Mouse (Mus musculus) myocyte (in vitro differentiated cells): ENCODE data around the gene BC051142. TPM values are rescaled to one million over a fixed set of nuclear protein-coding genes. Genes with fewer than 3 reads are reported as not detected.

Source experiments
- H3K27me3 ChIP-seq: one replicate; pipeline ENCODE4 v1.6.1; 2011; ENCODE audit not compliant: control insufficient read depth, insufficient read depth, insufficient read length
- H3K36me3 ChIP-seq: one replicate; pipeline ENCODE4 v1.6.1; 2011; ENCODE audit not compliant: control insufficient read depth, insufficient read depth
- H3K4me2 ChIP-seq: one replicate; pipeline ENCODE4 v1.6.1; 2011; ENCODE audit warnings: low read depth, control low read depth
- H3K4me3 ChIP-seq: one replicate; pipeline ENCODE4 v1.5.1; 2011; ENCODE audit warnings: mild to moderate bottlenecking, control low read depth, moderate library complexity
- H3K79me2 ChIP-seq: one replicate; pipeline ENCODE4 v1.6.1; 2011; ENCODE audit not compliant: control insufficient read depth, insufficient read depth
- H3ac ChIP-seq: one replicate; pipeline ENCODE4 v1.6.1; 2011; ENCODE audit not compliant: control insufficient read depth, insufficient read length
- CEBPB ChIP-seq: IDR thresholded peaks from 2 replicates; pipeline ENCODE4 v1.6.1; 2011; ENCODE audit warnings: mild to moderate bottlenecking, moderate library complexity; ENCODE audit not compliant: poor library complexity, insufficient read depth, severe bottlenecking
- E2F4 ChIP-seq: IDR thresholded peaks from one replicate; pipeline ENCODE4 v1.6.1; 2011; ENCODE audit warnings: mild to moderate bottlenecking, control low read depth, moderate library complexity; ENCODE audit not compliant: insufficient read depth
- MAX ChIP-seq: IDR thresholded peaks from one replicate; pipeline ENCODE4 v1.6.1; 2011; ENCODE audit warnings: low read depth, mild to moderate bottlenecking, control low read depth
- MYOD1 ChIP-seq, 3 experiments: IDR thresholded peaks; one replicate each; pipeline ENCODE4 v1.6.1; 2011; ENCODE audit warnings: control low read depth in 2 of 3, low read depth in 2 of 3, mild to moderate bottlenecking in 2 of 3, moderate library complexity in 1 of 3; ENCODE audit not compliant: insufficient read length in 2 of 3, control insufficient read depth in 1 of 3
- MYOG ChIP-seq, 3 experiments: IDR thresholded peaks; one replicate each; pipeline ENCODE4 v1.6.1; 2011; ENCODE audit warnings: control low read depth in 2 of 3, low read depth in 2 of 3, mild to moderate bottlenecking in 2 of 3; ENCODE audit not compliant: insufficient read length in 2 of 3, control insufficient read depth in 1 of 3, insufficient read depth in 1 of 3
- POLR2A ChIP-seq: IDR thresholded peaks from one replicate; pipeline ENCODE4 v1.6.1; 2011; ENCODE audit warnings: low read depth, mild to moderate bottlenecking, control low read depth, moderate library complexity; ENCODE audit not compliant: insufficient read length
- POLR2AphosphoS2 ChIP-seq: IDR thresholded peaks from one replicate; pipeline ENCODE4 v1.6.1; 2011; ENCODE audit warnings: low read depth, control low read depth; ENCODE audit not compliant: insufficient read length
- REST ChIP-seq: IDR thresholded peaks from one replicate; pipeline ENCODE4 v1.6.1; 2011; ENCODE audit warnings: mild to moderate bottlenecking, control low read depth, moderate library complexity; ENCODE audit not compliant: insufficient read depth, insufficient read length
- SRF ChIP-seq: IDR thresholded peaks from one replicate; pipeline ENCODE4 v1.6.1; 2011; ENCODE audit warnings: low read depth; ENCODE audit not compliant: control insufficient read depth, insufficient read length
- TCF12 ChIP-seq: IDR thresholded peaks from one replicate; pipeline ENCODE4 v1.6.1; 2011; ENCODE audit warnings: mild to moderate bottlenecking, control low read depth; ENCODE audit not compliant: poor library complexity, insufficient read depth, severe bottlenecking
- TCF3 ChIP-seq: IDR thresholded peaks from one replicate; pipeline ENCODE4 v1.6.1; 2011; ENCODE audit warnings: low read depth, control low read depth; ENCODE audit not compliant: insufficient read length
- USF1 ChIP-seq: IDR thresholded peaks from one replicate; pipeline ENCODE4 v1.6.1; 2011; ENCODE audit warnings: low read depth, mild to moderate bottlenecking, control low read depth, moderate library complexity
- polyA plus RNA-seq: library from polyadenylated mRNA; unstranded; fragments of >200 nt; fragmentation: generic; extraction: Trizol; gene quantifications from one replicate; pipeline ENCODE4 v1.2.1, GENCODE M21; 2012; ENCODE audit warnings: missing spikeins

Gene BC051142
- not detected for polyA plus RNA-seq

DNA sequence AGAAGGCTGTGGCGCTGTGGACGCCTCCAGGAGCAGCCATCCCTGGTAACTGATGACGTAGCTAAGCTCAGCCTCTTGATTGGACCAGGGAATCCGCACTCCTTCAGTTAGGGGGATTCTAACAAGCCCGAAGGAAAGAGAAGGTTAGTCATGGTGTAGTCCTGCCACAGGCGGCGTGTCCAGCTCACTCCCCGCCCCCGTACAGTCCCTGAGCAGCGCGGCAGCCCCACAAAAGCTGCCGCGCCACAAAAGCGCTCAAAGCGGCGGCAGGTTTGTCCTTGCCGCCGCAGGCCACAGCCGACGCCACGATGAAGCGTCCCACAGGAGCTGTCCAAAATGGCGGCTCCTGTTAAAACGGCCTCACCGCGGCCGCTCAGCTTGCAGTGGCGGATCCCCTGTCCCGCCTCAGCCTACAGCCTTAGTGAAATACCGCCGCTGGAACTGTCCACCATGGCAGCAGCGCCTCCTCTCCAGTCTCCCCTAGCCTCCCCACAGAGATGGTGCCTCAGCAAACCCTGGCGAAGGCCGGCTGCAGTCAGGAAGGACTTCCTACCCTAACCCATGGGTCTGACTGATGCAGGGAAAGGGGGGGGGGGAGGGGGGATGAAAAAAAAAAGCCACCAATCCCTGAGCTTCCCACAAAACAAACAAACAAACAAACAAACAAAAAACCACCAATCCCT, at the start of gene BC051142:
TSS of gene BC051142 (plus strand) at position 110 of the 683 bp plus-strand sequence.
- TF ChIP-seq TCF12 (no peak), CEBPB (no peak), MYOD1 (IDR thresholded peaks at IDR 0.05; ENCODE audit: control insufficient read depth in 1 of 3, insufficient read length in 2 of 3, low read depth in 2 of 3) (no peak), MYOG (IDR thresholded peaks at IDR 0.05; ENCODE audit: control insufficient read depth in 1 of 3, insufficient read depth in 1 of 3, insufficient read length in 2 of 3, low read depth in 2 of 3) (no peak), REST (no peak), POLR2AphosphoS2 (no peak), USF1 (no peak)
- Histone ChIP-seq H3K4me3 (no peak within 1 kb of the TSS), H3ac (no peak within 1 kb of the TSS), H3K4me2 (no peak within 1 kb of the TSS), H3K79me2 (no peaks in the 10 kb centered on the region), H3K36me3 (no peaks in the 10 kb centered on the region), H3K27me3 (peaks cover 6% of the 10 kb centered on the region)

DNA sequence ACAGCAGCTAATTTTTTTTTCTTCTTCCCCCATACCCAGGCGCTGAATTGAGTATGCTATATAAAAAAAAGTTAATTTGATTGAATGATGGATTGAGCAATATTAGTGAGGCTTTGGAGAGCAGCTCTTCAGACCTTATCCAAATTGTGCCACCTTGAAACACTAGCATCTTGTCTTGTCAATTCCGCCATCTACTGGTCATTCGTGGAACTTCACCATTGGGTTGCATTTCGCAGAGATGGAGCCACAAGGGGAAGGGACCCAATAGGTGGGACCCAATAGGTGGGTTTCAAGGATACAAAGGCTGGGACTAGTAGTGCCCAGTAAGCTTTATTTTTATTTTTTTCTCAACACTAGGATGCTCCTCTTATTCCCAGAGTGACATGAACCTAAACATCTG, 49.2 kb upstream of the BC051142 start:
- TF ChIP-seq TCF12 (no peak), CEBPB (no peak), E2F4 (no peak), POLR2AphosphoS2 (no peak)
- Histone ChIP-seq H3K4me2 (no peak overlapping the region), H3K27me3 (peaks cover 6% of the 10 kb centered on the region), H3K36me3 (no peaks in the 10 kb centered on the region), H3K79me2 (no peaks in the 10 kb centered on the region), H3K4me3 (no peak overlapping the region), H3ac (no peak overlapping the region)

DNA sequence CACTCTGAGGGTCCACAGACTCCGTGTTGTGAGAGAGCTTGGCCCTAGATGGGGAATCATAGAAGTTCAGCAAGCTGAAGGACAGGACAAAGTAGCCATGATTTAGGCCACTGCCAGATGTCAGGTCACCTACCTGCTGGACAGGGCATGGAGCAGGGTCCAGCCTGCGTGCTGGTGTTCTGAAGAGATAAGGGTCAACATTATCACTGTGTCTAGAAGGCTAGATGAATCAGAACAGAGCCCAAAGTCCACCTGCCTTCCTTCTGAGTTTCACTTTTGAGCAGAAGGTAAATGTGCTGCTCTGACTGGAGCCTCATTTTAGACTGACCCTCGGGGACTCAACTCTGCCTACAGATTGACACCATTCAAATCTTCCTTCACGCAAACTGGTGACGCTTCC, 44.1 kb upstream of the BC051142 start, which contains the start of gene Btnl2:
TSS of gene Btnl2 (plus strand) at position 284 of the 400 bp plus-strand sequence.
- no peak within 1 kb of the TSS for H3ac ChIP-seq
- H3K4me2 ChIP-seq = no peak within 1 kb of the TSS
- H3K4me3 ChIP-seq = no peak within 1 kb of the TSS
- no peaks in the 10 kb centered on the region for H3K79me2 ChIP-seq
- TF ChIP-seq MAX = no peak
- TF ChIP-seq MYOD1 (IDR thresholded peaks at IDR 0.05; ENCODE audit: control insufficient read depth in 1 of 3, insufficient read length in 2 of 3, low read depth in 2 of 3) = no peak
- no peak for TF ChIP-seq USF1
- TF ChIP-seq E2F4 = no peak
- no peak for TF ChIP-seq REST
- no peak for TF ChIP-seq TCF12
- TF ChIP-seq SRF = no peak
- TF ChIP-seq MYOG (IDR thresholded peaks at IDR 0.05; ENCODE audit: control insufficient read depth in 1 of 3, insufficient read depth in 1 of 3, insufficient read length in 2 of 3, low read depth in 2 of 3) = no peak
- TF ChIP-seq POLR2A = no peak
- TF ChIP-seq CEBPB = no peak
- no peak for TF ChIP-seq TCF3
- no peak for TF ChIP-seq POLR2AphosphoS2
- peaks cover 8% of the 10 kb centered on the region for H3K27me3 ChIP-seq
- no peaks in the 10 kb centered on the region for H3K36me3 ChIP-seq

DNA sequence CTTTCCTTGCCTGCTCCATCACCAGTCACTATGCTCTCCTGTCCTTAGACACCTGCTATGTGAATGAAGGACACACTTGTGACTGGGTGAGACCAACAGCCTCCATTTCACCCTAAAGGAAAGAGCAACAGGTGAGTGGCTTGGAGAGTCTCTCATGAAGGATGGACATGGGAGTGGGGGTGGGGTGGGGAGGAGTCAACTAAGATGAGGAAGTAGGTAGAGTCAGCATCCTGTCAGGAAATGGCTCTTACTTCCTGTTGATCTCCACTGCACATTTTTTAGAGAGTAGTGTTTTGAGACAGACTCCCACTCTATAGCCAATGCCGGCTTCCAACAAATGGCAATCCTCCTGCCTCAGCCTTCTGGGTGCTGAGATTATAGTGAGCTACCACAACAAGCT, 43.7 kb upstream of the BC051142 start:
- no peak for TF ChIP-seq SRF
- TF ChIP-seq REST = no peak
- TF ChIP-seq MAX = no peak
- no peak for TF ChIP-seq MYOD1 (IDR thresholded peaks at IDR 0.05; ENCODE audit: control insufficient read depth in 1 of 3, insufficient read length in 2 of 3, low read depth in 2 of 3)
- TF ChIP-seq POLR2AphosphoS2 = no peak
- no peak for TF ChIP-seq MYOG (IDR thresholded peaks at IDR 0.05; ENCODE audit: control insufficient read depth in 1 of 3, insufficient read depth in 1 of 3, insufficient read length in 2 of 3, low read depth in 2 of 3)
- no peak for TF ChIP-seq TCF3
- no peak for TF ChIP-seq USF1
- TF ChIP-seq POLR2A = no peak
- TF ChIP-seq E2F4 = no peak
- TF ChIP-seq CEBPB = no peak
- no peak for TF ChIP-seq TCF12
- no peak overlapping the region for H3K4me2 ChIP-seq
- no peaks in the 10 kb centered on the region for H3K79me2 ChIP-seq
- H3K27me3 ChIP-seq = peaks cover 8% of the 10 kb centered on the region
- no peak overlapping the region for H3K4me3 ChIP-seq
- H3K36me3 ChIP-seq = no peaks in the 10 kb centered on the region
- H3ac ChIP-seq = no peak overlapping the region

DNA sequence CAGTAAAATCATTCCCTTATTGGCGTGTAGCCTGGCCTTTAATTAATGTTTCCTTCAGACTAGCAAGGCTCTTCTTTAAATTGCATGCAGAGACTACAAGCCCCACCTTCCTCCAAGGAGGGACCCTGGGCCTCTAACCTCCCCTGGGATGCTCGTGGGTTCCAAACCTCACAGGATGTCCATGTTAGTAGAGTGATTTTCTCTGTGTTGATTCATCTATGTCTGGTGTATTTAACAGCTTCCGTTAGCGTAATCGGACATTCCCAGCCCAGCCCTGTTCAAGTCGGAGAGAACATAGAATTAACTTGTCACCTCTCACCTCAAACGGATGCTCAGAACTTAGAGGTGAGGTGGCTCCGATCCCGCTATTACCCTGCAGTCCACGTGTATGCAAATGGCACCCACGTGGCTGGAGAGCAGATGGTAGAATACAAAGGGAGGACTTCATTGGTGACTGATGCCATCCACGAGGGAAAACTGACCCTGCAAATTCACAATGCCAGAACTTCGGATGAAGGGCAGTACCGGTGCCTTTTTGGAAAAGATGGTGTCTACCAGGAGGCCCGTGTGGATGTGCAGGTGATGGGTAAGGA, 35.6 kb upstream of the BC051142 start:
- Histone ChIP-seq H3K4me2 (no peak overlapping the region), H3K27me3 (peaks cover 3% of the 10 kb centered on the region), H3K4me3 (no peak overlapping the region), H3ac (no peak overlapping the region), H3K36me3 (no peaks in the 10 kb centered on the region), H3K79me2 (no peaks in the 10 kb centered on the region)
- no peak for TF ChIP-seq MYOD1 (IDR thresholded peaks at IDR 0.05; ENCODE audit: control insufficient read depth in 1 of 3, insufficient read length in 2 of 3, low read depth in 2 of 3)
- TF ChIP-seq CEBPB = no peak
- no peak for TF ChIP-seq E2F4
- TF ChIP-seq MYOG (IDR thresholded peaks at IDR 0.05; ENCODE audit: control insufficient read depth in 1 of 3, insufficient read depth in 1 of 3, insufficient read length in 2 of 3, low read depth in 2 of 3) = no peak
- no peak for TF ChIP-seq TCF12
- TF ChIP-seq POLR2AphosphoS2 = no peak
- no peak for TF ChIP-seq MAX
- TF ChIP-seq TCF3 = no peak
- no peak for TF ChIP-seq POLR2A
- TF ChIP-seq SRF = no peak
- no peak for TF ChIP-seq REST
- no peak for TF ChIP-seq USF1
